Mouse (Mus musculus): ENCODE results near the gene Mstn.

Gene Mstn

DNA sequence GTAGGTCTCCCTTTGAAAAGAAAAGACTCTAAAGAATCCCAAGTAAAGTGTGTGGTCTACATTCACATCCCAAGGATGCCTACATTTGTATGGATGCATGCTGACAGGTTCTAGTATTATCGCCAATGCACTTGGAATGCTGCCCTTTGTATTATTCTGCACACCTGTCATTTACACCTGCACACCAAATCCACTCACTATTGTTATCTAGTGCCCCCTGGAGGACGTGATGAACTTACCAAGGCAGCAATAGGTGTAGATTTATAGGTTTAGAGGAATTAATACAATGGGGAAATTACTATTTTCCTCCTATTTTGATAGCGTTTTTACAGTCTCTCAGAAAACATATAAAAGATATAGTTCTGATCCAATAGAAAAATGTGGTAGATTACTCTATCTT is 31.7 kb downstream of the Mstn start:
- DNase-seq (ENCODE audit: low read depth, low spot score) = peak; percentile 74

DNA sequence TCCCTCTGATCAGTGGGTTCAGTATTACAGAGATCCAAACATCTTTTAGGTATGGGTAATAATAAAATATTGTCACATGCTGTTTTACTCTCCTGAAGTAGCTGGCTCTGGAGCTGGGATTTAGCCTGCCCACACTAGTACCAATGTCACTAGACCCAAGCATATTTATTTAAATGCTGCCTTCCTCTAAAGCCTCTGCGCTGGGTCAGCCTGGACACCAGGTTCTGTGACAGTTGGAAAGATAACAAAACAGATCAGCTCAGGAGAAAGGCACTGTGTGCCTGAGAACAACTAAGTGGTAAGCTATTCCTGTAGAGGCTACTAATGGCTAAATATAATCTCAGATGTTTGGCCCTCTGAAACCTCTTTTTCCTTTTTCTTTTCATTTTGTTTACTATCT is 49.1 kb downstream of the Mstn start:
- DNase-seq (ENCODE audit: low read depth, low spot score) = no peak
